Mouse (Mus musculus) spleen, postnatal 4 days (tissue): Measurements from ENCODE around the gene Naa10.

Source experiments
- DNase-seq, 2 experiments: peaks; one replicate each; pipeline ENCODE4 v3.0.0; 2022; ENCODE audit warnings: low spot score in 2 of 2

Naa10 gene

DNA sequence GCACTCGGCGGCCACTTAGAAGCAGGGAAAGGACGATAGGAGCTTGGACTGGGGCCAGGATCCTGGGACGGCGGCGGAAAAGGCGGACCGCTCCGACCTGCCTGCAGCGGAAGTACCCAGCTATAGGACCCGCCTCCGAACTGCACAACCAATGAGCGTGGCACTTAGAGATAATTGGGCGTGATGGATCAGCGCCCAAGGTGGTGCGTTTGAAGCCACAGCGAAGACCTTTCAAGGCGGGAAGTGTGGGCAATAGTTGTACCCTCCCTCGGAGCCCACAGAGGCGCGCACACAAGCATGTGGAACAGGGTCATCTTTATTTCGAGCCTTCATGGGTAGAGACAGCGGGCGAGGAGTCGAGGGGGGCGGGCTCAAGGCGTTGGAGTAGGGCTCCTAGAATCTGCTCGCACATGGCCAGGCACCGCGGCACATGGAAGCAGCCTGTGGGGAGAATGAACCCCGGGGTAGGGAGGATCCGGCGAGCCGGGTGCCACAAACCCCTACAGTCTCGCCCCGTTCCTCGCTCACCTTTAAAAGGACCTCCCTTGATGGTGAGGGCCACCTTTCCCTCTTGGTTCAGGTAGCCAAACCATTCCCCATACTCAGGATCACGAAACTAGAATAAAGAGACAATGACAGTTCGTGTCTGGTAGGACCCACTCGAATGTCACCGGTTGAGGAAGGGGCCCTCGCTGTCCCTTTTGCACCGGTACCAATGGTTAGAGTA, at the start of gene Naa10, which contains the start of gene Arhgap4:
Gene Naa10, minus strand, starts transcription at position 122 of the 727 bp plus-strand sequence.
Gene Arhgap4, minus strand, starts transcription at position 48 of the 727 bp plus-strand sequence.
- peak; percentile 86 to 91 for DNase-seq

- DNase-seq: peak in 1 of 2 experiments; percentile 21
Observed at GRCm38 (mm10) chrX:73970781-73971180, 49.0 kb upstream of the Naa10 start.

DNA sequence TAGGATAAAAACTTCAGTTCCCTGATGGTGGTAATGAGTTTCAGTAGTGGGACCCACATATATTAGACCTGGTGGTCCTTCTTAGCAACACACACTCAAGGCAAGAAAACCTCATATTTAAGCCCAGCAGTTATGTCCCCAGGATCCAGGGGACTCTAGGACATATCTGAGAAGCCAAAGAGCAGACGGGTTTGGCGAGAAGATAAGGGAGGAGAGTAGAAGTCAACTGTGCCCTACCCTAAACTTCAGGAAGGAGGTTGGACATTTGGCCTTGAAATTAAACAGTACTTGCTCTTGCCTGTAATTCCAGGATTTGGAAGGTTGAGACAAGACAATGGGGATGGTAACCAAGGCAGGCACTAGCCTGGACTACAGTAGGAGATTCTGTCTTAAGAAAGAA, 48.0 kb upstream of the Naa10 start:
- DNase-seq: peak in 1 of 2 experiments; percentile 35

DNA sequence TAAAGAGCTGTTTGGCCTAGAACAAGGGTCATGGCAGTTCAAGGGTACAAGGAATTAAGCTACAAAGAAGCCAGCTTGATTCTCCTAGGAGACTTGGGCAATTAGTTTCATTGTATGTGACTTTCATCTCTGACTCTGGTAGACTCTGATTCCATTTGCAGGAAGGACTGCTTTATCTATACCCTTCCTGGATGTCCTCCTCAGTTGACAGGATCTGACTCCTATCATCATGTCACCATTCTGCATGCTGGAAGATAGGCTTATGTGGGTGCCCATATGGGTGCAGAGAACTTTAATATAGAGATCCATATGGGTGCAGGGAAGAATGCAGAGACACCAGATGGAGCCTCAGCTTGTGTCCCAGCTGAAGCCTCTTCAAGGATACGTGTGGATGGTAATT, 47.4 kb upstream of the Naa10 start:
- DNase-seq: no peak

DNA sequence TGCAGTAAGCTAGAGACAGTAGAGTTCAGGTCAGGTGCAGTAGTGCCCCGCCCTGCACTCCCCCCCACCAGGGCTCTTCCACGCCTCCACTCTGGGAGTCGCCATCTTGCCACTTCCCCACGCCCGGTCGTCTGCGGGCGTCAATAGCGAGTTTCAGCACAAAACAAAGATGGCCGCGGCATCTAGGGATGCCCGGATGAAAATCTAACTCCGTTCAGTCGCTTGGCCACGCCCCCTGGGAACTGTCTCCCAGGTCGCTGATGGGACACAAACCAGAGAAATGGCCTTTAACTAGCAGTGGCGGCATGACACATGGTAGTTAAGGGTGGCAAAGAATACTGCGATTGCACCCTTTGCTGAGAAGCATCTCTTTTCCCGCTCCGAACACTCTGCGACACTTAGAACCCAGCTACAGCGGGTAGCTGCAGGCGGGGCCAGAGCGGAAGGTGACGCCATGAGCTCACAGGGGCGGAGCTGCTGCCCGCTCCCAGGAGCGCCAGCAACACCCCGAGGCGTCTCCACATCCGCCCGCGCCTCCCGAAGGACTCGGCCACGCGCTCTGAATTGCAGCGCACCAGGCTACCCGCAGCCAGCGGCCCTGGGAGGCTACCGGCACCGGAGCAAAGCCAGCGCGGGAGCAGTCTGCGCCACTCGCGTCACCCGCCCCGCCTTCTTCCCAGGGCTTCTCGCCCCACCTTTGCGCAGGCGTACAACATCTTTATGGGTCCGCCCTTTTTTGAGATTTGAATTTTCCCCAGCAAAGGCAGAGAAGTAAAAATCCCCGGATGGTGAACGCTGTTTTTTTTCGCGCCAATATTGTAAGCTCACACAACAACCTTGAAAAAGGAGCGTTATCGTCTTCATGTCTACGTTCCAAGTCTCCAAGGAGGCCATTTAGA, 45.7 kb upstream of the Naa10 start:
- peak; percentile 83 to 89 for DNase-seq

- peak; percentile 88 to 92 for DNase-seq
Observed at GRCm38 (mm10) chrX:73966248-73967176, 44.8 kb upstream of the Naa10 start, which contains the start of gene Hcfc1. Hcfc1 (minus strand) TSS chrX:73966357.

DNA sequence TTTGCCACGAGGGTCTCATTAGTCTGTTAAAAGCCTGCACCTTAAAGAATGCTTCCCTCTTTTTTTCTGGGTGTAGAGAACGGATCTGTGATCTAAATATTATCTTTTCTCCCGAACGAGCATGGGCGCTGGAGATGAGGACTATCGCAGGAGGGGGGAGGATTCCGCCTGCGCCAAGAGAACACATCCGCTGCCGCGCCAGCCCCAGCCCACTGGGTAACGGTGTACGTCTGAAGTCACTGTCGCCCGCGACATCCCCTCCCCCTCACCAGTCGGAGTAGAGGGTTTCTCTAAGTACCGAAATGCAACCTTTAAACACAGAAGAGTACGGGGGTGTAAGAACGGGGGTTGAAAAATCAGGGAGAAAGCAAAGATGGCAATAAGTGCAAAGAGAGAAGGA, 43.6 kb upstream of the Naa10 start:
- peak; percentile 51 to 72 for DNase-seq

GRCm38 (mm10) chrX:73964363-73964762, 42.6 kb upstream of the Naa10 start:
- peak; percentile 38 to 71 for DNase-seq

DNA sequence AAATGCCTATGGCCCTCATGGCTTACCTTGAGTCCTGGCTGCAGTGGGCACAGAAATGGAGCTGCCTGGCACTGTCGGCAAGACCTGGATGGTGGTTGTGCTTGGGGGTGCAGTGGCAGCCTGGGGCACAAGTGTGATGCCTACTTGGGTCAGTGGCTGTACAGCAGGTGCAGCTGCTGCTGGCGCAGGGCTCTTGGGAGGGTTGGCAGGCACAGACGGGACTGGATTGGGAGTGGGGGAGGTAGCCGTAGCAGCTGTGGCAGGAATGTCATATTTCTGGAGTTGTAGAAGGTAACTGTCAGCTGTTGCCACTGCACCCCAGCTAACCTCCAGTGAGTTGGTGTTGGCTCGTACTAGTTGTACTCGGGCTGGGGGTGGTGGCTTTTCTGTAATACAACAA, 33.2 kb upstream of the Naa10 start:
- no peak for DNase-seq

GRCm38 (mm10) chrX:73952603-73953002, 30.9 kb upstream of the Naa10 start:
- DNase-seq: no peak

DNA sequence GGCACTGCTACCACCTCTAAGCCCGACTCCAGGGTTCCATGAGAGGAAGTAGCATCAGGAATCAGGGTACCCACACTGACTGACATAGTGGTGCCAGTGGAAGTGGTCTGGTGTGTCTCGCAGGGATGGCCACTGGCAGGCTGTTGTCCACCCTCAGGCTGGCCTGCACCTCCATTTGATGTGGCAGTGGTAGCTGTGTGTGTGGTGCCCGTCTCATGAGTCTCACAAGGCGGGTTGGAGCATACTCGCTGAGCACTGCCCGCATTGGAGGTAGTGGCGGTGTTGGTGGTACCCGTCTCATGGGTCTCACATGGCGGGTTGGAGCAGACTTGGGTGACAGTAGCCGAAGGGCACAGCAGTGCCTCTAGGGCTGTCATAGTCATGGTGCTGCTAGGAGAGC, 27.6 kb upstream of the Naa10 start:
- DNase-seq: no peak

- DNase-seq: peak; percentile 50 to 76
Observed at GRCm38 (mm10) chrX:73948647-73949046, 26.9 kb upstream of the Naa10 start.

GRCm38 (mm10) chrX:73946896-73947295, 25.2 kb upstream of the Naa10 start:
- no peak for DNase-seq

GRCm38 (mm10) chrX:73942294-73942693, 20.6 kb upstream of the Naa10 start:
- no peak for DNase-seq

DNA sequence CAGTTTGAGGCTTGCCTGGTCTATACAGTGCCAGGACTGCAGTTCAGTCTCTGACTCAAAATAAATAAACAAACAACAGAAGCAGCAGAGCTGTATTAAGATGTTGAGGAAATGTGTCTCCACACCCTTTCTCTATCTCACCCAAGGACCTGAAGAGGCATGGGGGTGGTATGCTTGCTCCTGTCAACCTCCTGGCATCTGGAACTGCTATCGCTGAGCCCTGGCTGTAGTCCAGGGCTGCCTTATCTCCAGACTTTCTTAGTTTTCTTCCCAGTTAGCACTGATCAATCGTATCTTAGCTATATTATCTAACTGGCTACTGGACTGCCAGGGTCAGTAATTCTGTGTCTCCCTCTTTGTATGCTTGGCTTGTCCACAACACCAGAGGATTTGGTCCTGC, 20.1 kb upstream of the Naa10 start:
- DNase-seq: no peak

- no peak for DNase-seq
Observed at GRCm38 (mm10) chrX:73931871-73932270, 10.1 kb upstream of the Naa10 start.

DNA sequence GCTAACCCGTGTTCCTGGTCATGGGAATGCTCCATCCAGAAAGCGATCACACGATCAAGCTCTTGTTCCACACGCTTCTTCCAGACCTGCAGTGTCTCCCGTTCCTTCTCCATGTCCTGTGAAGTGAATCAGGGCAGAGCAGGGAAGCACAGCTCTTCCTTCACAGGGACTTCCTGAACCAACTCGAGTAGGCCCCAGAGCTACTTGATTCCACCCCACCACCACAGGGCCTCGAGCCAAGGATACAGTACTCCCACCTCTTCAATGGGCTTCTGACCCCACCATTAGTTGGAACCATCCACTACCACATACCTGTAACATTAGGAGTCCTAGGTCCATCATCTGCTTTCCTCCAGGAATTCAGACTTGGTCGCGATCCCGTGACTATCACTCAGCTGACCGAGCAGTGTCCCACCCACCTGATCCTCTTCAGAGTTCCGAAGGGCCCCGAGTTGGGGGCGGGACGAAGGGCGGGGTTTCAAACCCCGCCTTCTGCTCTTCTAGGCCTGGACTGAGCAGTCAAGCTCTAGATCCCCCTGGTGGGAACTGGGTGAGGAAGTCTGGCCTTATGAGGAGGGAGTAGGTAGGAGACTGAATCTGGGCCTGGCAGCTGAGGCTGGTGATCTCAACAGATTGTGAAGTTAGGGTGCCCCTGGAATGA, 8.8 kb upstream of the Naa10 start, which contains the start of gene Renbp:
Gene Renbp, minus strand, starts transcription at position 449 of the 661 bp plus-strand sequence.
- peak in 1 of 2 experiments; percentile 57 for DNase-seq

- no peak for DNase-seq
Observed at GRCm38 (mm10) chrX:73922550-73922882, 772 bp upstream of the Naa10 start.

DNA sequence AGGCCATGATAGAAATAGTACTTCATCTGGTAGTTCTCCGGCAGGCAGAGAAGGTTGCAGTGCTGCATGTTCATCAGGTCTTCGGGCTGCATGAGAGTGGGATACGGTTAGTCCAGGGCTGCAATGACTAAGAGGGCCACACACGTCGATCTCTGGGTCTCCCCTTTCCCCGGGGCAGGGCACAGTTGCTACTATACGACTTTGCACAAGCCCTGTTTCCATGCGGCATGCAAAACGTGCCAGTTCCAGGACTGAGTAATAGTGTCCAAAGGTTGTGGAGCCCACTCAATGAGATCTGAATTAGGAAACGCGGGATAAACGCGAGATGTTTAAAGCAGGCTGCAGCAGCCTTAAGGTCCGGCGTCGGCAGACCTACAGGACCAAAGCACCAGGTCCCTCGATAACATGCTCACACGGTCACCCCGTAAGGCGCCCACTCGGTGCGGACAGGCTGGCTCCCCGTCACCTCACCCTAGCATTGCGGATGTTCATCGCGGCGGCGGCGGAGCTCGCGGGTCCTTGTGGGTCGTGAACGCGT, 390 bp downstream of the Naa10 start:
- DNase-seq: peak in 1 of 2 experiments; percentile 14

DNA sequence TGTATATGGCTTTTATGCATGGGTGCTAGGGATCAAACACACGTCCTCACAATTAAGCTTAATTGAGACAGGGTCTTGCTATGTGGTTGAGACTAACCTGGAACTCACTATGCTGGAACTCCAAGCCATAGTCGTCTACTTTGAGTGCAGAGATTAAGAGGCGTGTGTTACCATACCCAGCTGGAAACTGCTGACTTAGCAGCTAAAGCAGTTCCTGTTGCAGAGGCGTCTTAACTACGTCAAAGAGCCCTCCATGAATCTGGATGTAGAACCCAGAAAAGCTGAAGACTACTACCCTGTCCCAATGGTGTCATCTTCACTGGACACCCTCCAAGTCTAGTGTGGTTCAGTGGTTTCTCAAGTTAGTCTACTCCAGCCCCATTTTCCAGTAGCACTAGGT, 3.1 kb downstream of the Naa10 start:
- DNase-seq: no peak

GRCm38 (mm10) chrX:73916945-73917344, 4.8 kb downstream of the Naa10 start:
- DNase-seq: no peak
